Mouse (Mus musculus): ENCODE measurements around the gene Ttll8. TPM values are rescaled to one million over a fixed set of nuclear protein-coding genes. Genes with fewer than 3 reads are reported as not detected.
A peak's percentile ranks its signal among the peaks of the same experiment; 100 is the strongest.

Gene Ttll8
- polyA plus RNA-seq, 1 experiment from 2014 or later = 0.13 TPM

DNA sequence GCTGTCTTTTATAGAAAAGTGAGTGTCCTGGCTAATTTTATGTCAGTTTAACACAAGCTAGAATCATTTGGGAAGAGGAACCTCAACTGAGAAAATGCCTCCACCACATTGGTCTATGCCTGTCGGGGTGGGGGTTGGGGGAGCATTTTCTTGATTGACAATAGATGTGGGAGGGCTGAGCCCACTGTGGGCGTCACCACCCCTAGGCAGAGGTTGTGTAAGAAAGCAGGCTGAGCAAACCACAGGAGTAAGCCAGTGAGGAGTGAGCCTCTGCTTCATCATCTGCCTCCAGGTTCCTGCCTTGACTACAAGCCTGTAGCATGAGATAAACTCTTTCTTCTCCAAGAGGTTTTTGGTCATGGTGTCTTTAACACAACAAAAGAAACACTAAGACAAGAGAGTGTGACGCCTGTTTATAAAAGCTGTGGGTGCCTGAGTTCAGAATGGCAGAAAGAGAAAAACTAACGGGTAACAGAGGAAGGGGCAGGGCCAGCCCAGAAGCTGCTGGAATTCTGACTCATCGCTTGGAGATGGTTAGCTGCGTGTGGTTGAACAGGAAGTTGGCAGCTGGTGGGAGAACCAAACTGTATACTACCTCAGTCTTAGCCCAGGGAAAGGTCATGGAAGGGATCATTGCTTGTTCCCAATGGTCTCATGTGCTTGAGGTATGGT, 17.5 kb downstream of the Ttll8 start:
- Histone ChIP-seq H3K36me3 (ENCODE audit: control insufficient read depth, insufficient read depth, low read length) (no peaks in the 10 kb centered on the region), H3K27ac (ENCODE audit: low read depth, low read length) (no peak overlapping the region), H3K27me3 (replicated peaks; ENCODE audit: control insufficient read depth, insufficient read depth, low read length) (no peaks in the 10 kb centered on the region), H3K9ac (ENCODE audit: low read depth, low read length) (no peak overlapping the region), H3K4me1 (ENCODE audit: control insufficient read depth, insufficient read depth, low read depth, low read length) (no peaks in the 10 kb centered on the region), H3K4me2 (ENCODE audit: low read length) (no peak overlapping the region), H3K4me3 (ENCODE audit: low read length) (no peak overlapping the region), H3K9me3 (ENCODE audit: control insufficient read depth, low read length) (no peaks in the 10 kb centered on the region)
- 65% methylated on average over 6 of the region's 6 CpGs for WGBS
- ATAC-seq = no peak

- no peaks in the 10 kb centered on the region for H3K36me3 ChIP-seq (ENCODE audit: control insufficient read depth, insufficient read depth, low read length)
- no peak overlapping the region for H3K27ac ChIP-seq (ENCODE audit: low read depth, low read length)
- H3K4me1 ChIP-seq (ENCODE audit: control insufficient read depth, insufficient read depth, low read depth, low read length) = no peaks in the 10 kb centered on the region
- 56% methylated on average over 7 of the region's 7 CpGs for WGBS
- no peaks in the 10 kb centered on the region for H3K27me3 ChIP-seq (replicated peaks; ENCODE audit: control insufficient read depth, insufficient read depth, low read length)
- H3K9ac ChIP-seq (ENCODE audit: low read depth, low read length) = no peak overlapping the region
- no peaks in the 10 kb centered on the region for H3K9me3 ChIP-seq (ENCODE audit: control insufficient read depth, low read length)
- no peak overlapping the region for H3K4me3 ChIP-seq (ENCODE audit: low read length)
- H3K4me2 ChIP-seq (ENCODE audit: low read length) = no peak overlapping the region
- no peak for ATAC-seq
Observed at GRCm38 (mm10) chr15:88934141-88934540, 20.1 kb downstream of the Ttll8 start.

GRCm38 (mm10) chr15:88932667-88933066, 21.6 kb downstream of the Ttll8 start:
- no peaks in the 10 kb centered on the region for H3K27me3 ChIP-seq (replicated peaks; ENCODE audit: control insufficient read depth, insufficient read depth, low read length)
- no peaks in the 10 kb centered on the region for H3K4me1 ChIP-seq (ENCODE audit: control insufficient read depth, insufficient read depth, low read depth, low read length)
- H3K9me3 ChIP-seq (ENCODE audit: control insufficient read depth, low read length) = no peaks in the 10 kb centered on the region
- ATAC-seq = no peak
- H3K4me3 ChIP-seq (ENCODE audit: low read length) = no peak overlapping the region
- H3K9ac ChIP-seq (ENCODE audit: low read depth, low read length) = no peak overlapping the region
- WGBS = 94% methylated on average over 10 of the region's 10 CpGs
- no peak overlapping the region for H3K27ac ChIP-seq (ENCODE audit: low read depth, low read length)
- H3K4me2 ChIP-seq (ENCODE audit: low read length) = no peak overlapping the region
- no peaks in the 10 kb centered on the region for H3K36me3 ChIP-seq (ENCODE audit: control insufficient read depth, insufficient read depth, low read length)

DNA sequence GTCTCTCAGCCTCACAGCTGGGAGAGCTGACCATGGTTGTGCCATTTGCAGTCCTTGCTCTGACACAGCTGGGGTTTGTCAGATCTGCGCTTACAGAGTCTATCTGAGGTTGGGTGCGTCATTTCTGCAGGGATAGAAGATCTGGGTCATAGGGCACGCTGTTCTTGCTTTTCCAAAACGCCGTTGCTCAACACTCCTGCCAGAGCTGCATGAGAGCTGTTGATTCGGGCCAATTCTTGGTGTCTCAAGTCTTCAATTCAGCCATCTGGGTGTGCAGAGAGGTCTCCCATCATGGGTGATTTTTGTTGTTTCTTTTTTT, 32.3 kb downstream of the Ttll8 start:
- Histone ChIP-seq H3K4me3 (ENCODE audit: low read length) (no peak overlapping the region), H3K4me1 (ENCODE audit: control insufficient read depth, insufficient read depth, low read depth, low read length) (no peaks in the 10 kb centered on the region), H3K36me3 (ENCODE audit: control insufficient read depth, insufficient read depth, low read length) (no peaks in the 10 kb centered on the region), H3K27ac (ENCODE audit: low read depth, low read length) (no peak overlapping the region), H3K27me3 (replicated peaks; ENCODE audit: control insufficient read depth, insufficient read depth, low read length) (no peaks in the 10 kb centered on the region), H3K4me2 (ENCODE audit: low read length) (no peak overlapping the region), H3K9ac (ENCODE audit: low read depth, low read length) (no peak overlapping the region), H3K9me3 (ENCODE audit: control insufficient read depth, low read length) (no peaks in the 10 kb centered on the region)
- ATAC-seq = no peak
- WGBS = 80% methylated on average over 6 of the region's 6 CpGs

GRCm38 (mm10) chr15:88921131-88921991, 32.9 kb downstream of the Ttll8 start:
- Histone ChIP-seq H3K9ac (ENCODE audit: low read depth, low read length) (peak overlapping the region; percentile 39; the same call in 1 of the 2 replicates), H3K27ac (ENCODE audit: low read depth, low read length) (no peak overlapping the region), H3K4me3 (ENCODE audit: low read length) (no peak overlapping the region), H3K27me3 (replicated peaks; ENCODE audit: control insufficient read depth, insufficient read depth, low read length) (no peaks in the 10 kb centered on the region), H3K9me3 (ENCODE audit: control insufficient read depth, low read length) (no peaks in the 10 kb centered on the region), H3K36me3 (ENCODE audit: control insufficient read depth, insufficient read depth, low read length) (no peaks in the 10 kb centered on the region), H3K4me2 (ENCODE audit: low read length) (peak overlapping the region; percentile 30), H3K4me1 (ENCODE audit: control insufficient read depth, insufficient read depth, low read depth, low read length) (no peaks in the 10 kb centered on the region)
- 28% methylated on average over 12 of the region's 12 CpGs for WGBS
- peak; percentile 78; the same call in 1 of the 2 replicates for ATAC-seq

DNA sequence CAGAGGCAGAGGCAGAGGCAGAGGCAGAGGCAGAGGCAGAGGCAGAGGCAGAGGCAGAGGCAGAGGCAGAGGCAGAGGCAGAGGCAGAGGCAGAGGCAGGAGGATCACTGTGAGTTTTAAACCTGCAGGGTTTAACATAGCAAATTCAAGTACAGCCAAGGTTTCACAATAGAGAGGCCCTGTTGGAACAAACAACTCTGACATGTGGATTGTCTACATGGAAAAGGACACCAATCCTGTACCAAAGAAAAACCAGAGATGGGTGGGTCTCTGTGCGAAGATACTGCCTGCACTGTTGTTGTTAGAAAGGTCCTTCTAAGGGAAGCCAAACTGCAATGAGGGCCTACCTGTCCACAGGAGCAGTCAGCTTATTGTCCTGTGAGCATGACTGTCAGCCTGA, 34.2 kb downstream of the Ttll8 start:
- 88% methylated on average over 1 of the region's 1 CpGs for WGBS
- no peaks in the 10 kb centered on the region for H3K9me3 ChIP-seq (ENCODE audit: control insufficient read depth, low read length)
- ATAC-seq = no peak

DNA sequence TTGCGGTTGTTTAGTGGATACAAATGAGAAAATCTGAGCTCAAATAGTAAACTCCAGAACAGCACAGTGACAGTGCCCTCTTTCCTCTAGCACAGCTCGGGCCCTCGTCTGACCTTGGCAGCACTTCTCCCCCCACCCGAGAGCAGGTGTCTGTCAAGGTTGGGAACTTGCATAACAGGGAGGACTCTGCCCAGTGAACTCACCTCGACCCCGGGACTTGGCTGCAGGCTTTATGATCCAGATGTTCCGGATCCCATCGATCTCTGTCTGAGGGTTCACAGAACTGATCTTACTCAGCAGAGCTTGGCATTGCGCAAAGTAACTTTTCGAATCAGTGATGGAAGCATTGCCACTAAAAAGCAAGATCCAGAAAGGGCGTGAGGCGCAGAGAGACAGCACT, 34.9 kb downstream of the Ttll8 start:
- Histone ChIP-seq H3K36me3 (ENCODE audit: control insufficient read depth, insufficient read depth, low read length) (no peaks in the 10 kb centered on the region), H3K4me3 (ENCODE audit: low read length) (no peak overlapping the region), H3K9me3 (ENCODE audit: control insufficient read depth, low read length) (no peaks in the 10 kb centered on the region), H3K9ac (ENCODE audit: low read depth, low read length) (no peak overlapping the region), H3K27me3 (replicated peaks; ENCODE audit: control insufficient read depth, insufficient read depth, low read length) (no peaks in the 10 kb centered on the region), H3K4me1 (ENCODE audit: control insufficient read depth, insufficient read depth, low read depth, low read length) (no peaks in the 10 kb centered on the region), H3K27ac (ENCODE audit: low read depth, low read length) (no peak overlapping the region), H3K4me2 (ENCODE audit: low read length) (no peak overlapping the region)
- 85% methylated on average over 12 of the region's 12 CpGs for WGBS
- ATAC-seq = no peak

More for the DNA sequence above, 34.2 kb downstream of the Ttll8 start:
- Histone ChIP-seq H3K4me2 (ENCODE audit: low read length) (no peak overlapping the region), H3K9ac (ENCODE audit: low read depth, low read length) (no peak overlapping the region), H3K27me3 (replicated peaks; ENCODE audit: control insufficient read depth, insufficient read depth, low read length) (no peaks in the 10 kb centered on the region), H3K36me3 (ENCODE audit: control insufficient read depth, insufficient read depth, low read length) (no peaks in the 10 kb centered on the region), H3K4me3 (ENCODE audit: low read length) (no peak overlapping the region), H3K27ac (ENCODE audit: low read depth, low read length) (no peak overlapping the region), H3K4me1 (ENCODE audit: control insufficient read depth, insufficient read depth, low read depth, low read length) (no peaks in the 10 kb centered on the region)

DNA sequence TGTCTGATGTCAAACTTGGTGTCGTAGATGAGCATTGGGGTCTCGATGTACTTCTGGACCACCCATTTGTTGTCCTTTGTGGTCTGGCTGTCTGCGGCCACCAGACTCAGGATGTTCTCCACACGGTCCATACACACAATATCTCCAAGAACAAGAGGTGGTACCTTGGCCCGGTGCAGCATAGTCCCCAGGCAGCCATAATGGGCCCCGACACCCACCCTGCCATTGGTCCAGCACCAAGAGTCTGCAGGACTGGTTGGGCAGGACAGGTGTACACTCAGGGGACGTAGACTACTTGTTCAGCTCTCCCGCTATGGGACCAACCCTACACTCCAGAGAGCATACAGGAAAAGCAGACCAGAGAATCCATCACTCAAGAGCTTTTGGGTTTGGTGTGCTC, 37.1 kb downstream of the Ttll8 start:
- ATAC-seq = no peak

DNA sequence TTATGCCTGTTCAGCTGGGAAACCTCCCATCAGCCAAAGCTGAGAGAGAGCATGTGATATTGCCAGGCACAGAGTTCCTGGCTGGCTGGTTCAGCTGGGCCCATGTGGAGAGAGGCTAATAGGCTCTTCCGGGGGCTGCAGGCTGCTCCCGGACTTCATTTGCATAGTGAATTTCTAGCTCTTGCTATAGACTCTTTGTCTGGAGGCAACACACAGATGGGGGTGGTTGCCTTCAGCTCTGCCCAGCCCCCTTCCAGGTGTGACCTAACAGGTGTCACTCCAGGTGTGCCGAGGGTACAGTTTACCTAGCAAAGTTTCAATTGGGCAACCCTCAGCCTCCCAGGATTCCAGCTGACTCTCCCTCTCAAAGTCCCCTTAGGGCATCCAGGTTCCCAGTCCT, 37.9 kb downstream of the Ttll8 start:
- Histone ChIP-seq H3K9ac (ENCODE audit: low read depth, low read length) (no peak overlapping the region), H3K4me3 (ENCODE audit: low read length) (no peak overlapping the region), H3K36me3 (ENCODE audit: control insufficient read depth, insufficient read depth, low read length) (no peaks in the 10 kb centered on the region), H3K4me2 (ENCODE audit: low read length) (no peak overlapping the region), H3K4me1 (ENCODE audit: control insufficient read depth, insufficient read depth, low read depth, low read length) (no peaks in the 10 kb centered on the region), H3K27ac (ENCODE audit: low read depth, low read length) (no peak overlapping the region), H3K27me3 (replicated peaks; ENCODE audit: control insufficient read depth, insufficient read depth, low read length) (no peaks in the 10 kb centered on the region), H3K9me3 (ENCODE audit: control insufficient read depth, low read length) (no peaks in the 10 kb centered on the region)
- WGBS = 46% methylated on average over 3 of the region's 3 CpGs
- no peak for ATAC-seq

More for the DNA sequence above, 37.1 kb downstream of the Ttll8 start:
- Histone ChIP-seq H3K4me1 (ENCODE audit: control insufficient read depth, insufficient read depth, low read depth, low read length) (no peaks in the 10 kb centered on the region), H3K9ac (ENCODE audit: low read depth, low read length) (no peak overlapping the region), H3K36me3 (ENCODE audit: control insufficient read depth, insufficient read depth, low read length) (no peaks in the 10 kb centered on the region), H3K4me2 (ENCODE audit: low read length) (no peak overlapping the region), H3K9me3 (ENCODE audit: control insufficient read depth, low read length) (no peaks in the 10 kb centered on the region), H3K4me3 (ENCODE audit: low read length) (no peak overlapping the region), H3K27ac (ENCODE audit: low read depth, low read length) (no peak overlapping the region), H3K27me3 (replicated peaks; ENCODE audit: control insufficient read depth, insufficient read depth, low read length) (no peaks in the 10 kb centered on the region)
- 98% methylated on average over 8 of the region's 8 CpGs for WGBS
